In genomic region chr2:60515817-60516216, GRCm38 (mm10) we compare ENCODE assay signal across 14 mouse cellular contexts. TPM values are rescaled to one million over a fixed set of nuclear protein-coding genes. Genes with fewer than 3 reads are reported as not detected.
A peak's percentile ranks its signal among the peaks of the same experiment; 100 is the strongest.
DNase-seq lines count a peak whose midpoint lies in the region; ATAC-seq and TF ChIP-seq lines count a peak whose summit lies in the region.
"Had no signal": no experiment of that assay in that cellular context is flagged by ENCODE, and none has a peak within 500 bp of the region (broad histone marks: within the 10 kb centered on the region; RNA-seq: fewer than 3 reads in every experiment).

No protein-coding gene starts in this region.

- H3K9me3 ChIP-seq in kidney, embryonic 15.5 days (replicated peaks): no peaks in the 10 kb centered on the region
- no peaks in the 10 kb centered on the region for H3K9me3 ChIP-seq in heart, embryonic 16.5 days (replicated peaks; ENCODE audit: control insufficient read depth, low read length)
- H3K9me3 ChIP-seq: hindbrain, embryonic 13.5 days; limb, embryonic 12.5 days had no signal

- no peaks in the 10 kb centered on the region for H3K27me3 ChIP-seq in kidney, adult 2 months (replicated peaks; ENCODE audit: control insufficient read depth, insufficient read depth, low read length)
- H3K27me3 ChIP-seq in kidney, embryonic 15.5 days: no peaks in the 10 kb centered on the region
- no peaks in the 10 kb centered on the region for H3K27me3 ChIP-seq in heart, embryonic 16.5 days (ENCODE audit: control insufficient read depth, insufficient read depth, low read length)
- H3K27me3 ChIP-seq: hindbrain, embryonic 13.5 days; limb, embryonic 12.5 days had no signal

- no peak for TF ChIP-seq POLR2A in kidney, adult 2 months (IDR thresholded peaks at IDR 0.05; ENCODE audit: low read depth, low read length)

- no peaks in the 10 kb centered on the region for H3K36me3 ChIP-seq in kidney, adult 2 months (ENCODE audit: control insufficient read depth, insufficient read depth, low read length)
- no peaks in the 10 kb centered on the region for H3K36me3 ChIP-seq in kidney, embryonic 15.5 days
- H3K36me3 ChIP-seq in heart, embryonic 16.5 days (ENCODE audit: control insufficient read depth, insufficient read depth): no peaks in the 10 kb centered on the region
- H3K36me3 ChIP-seq: hindbrain, embryonic 13.5 days; limb, embryonic 12.5 days had no signal

- ATAC-seq in kidney, embryonic 15.5 days (replicated peaks; ENCODE audit: low FRiP score): no peak
- ATAC-seq in heart, embryonic 16.5 days (replicated peaks; ENCODE audit: extremely low read depth, insufficient read depth, low FRiP score): peak; percentile 41; the same call in 1 of the 2 replicates

- H3K4me1 ChIP-seq in kidney, adult 2 months (ENCODE audit: control insufficient read depth, insufficient read depth, low read length): no peaks in the 10 kb centered on the region
- no peaks in the 10 kb centered on the region for H3K4me1 ChIP-seq in kidney, embryonic 15.5 days
- H3K4me1 ChIP-seq in heart, embryonic 16.5 days (ENCODE audit: control insufficient read depth, insufficient read depth, low read length): peaks cover 7% of the 10 kb centered on the region; the same call in 1 of the 2 replicates
- H3K4me1 ChIP-seq: limb, embryonic 12.5 days had no signal

- peak; percentile 18 for DNase-seq in kidney, adult 2 months
- DNase-seq in embryo, embryonic 11 days: peak; percentile 30
- DNase-seq in kidney, postnatal 4 days: peak; percentile 24 to 36
- no peak for DNase-seq in urinary bladder, adult 18-20 months (ENCODE audit: low spot score in 2 of 2)
- no peak for DNase-seq in adrenal gland, adult 2 months
- DNase-seq: cerebellum, postnatal 10 days; gastrocnemius, postnatal 10 days; spleen, adult 18-20 months; thymus, postnatal 4 days had no signal

- WGBS in kidney, adult 2 months: 52% methylated on average over 8 of the region's 8 CpGs
- 56% methylated on average over 8 of the region's 8 CpGs for WGBS in kidney, embryonic 15.5 days
- WGBS in heart, embryonic 16.5 days: 19% methylated on average over 8 of the region's 8 CpGs

- no peak overlapping the region for H3K9ac ChIP-seq in kidney, embryonic 15.5 days
- peak overlapping the region; percentile 59; the same call in 1 of the 2 replicates for H3K9ac ChIP-seq in heart, embryonic 16.5 days (ENCODE audit: low read length)
- H3K9ac ChIP-seq: hindbrain, embryonic 13.5 days; limb, embryonic 12.5 days had no signal

- TF ChIP-seq CTCF in kidney, adult 2 months (conservative IDR thresholded peaks at IDR 0.05; ENCODE audit: insufficient read depth, insufficient read length, low read depth, low read length): no peak

- H3K4me3 ChIP-seq in kidney, adult 2 months (ENCODE audit: insufficient read depth, low read depth, low read length): no peak overlapping the region
- H3K4me3 ChIP-seq in kidney, embryonic 15.5 days (replicated peaks): no peak overlapping the region
- peak overlapping the region; percentile 38 for H3K4me3 ChIP-seq in heart, embryonic 16.5 days (ENCODE audit: low read length)
- H3K4me3 ChIP-seq: hindbrain, embryonic 13.5 days; limb, embryonic 12.5 days had no signal

- no peak overlapping the region for H3K27ac ChIP-seq in kidney, adult 2 months (ENCODE audit: insufficient read depth, low read depth, low read length)
- no peak overlapping the region for H3K27ac ChIP-seq in kidney, embryonic 15.5 days
- H3K27ac ChIP-seq in heart, embryonic 16.5 days (ENCODE audit: low read length): no peak overlapping the region
- H3K27ac ChIP-seq: hindbrain, embryonic 13.5 days; limb, embryonic 12.5 days had no signal

- no peak overlapping the region for H3K4me2 ChIP-seq in kidney, embryonic 15.5 days
- H3K4me2 ChIP-seq in heart, embryonic 16.5 days (ENCODE audit: low read depth, low read length): peak overlapping the region; percentile 58
- H3K4me2 ChIP-seq: hindbrain, embryonic 13.5 days; limb, embryonic 12.5 days had no signal

RNA-seq across cellular contexts. Expression of gene Pla2r1, which starts 37.3 kb away (rescaled TPM):
- 4.6 and 4.8 TPM in 2 replicates for polyA plus RNA-seq in kidney, adult 2 months (2012; rRNA removed)
- 3.4 and 4.0 TPM in 2 replicates for polyA plus RNA-seq in kidney, embryonic 15.5 days (2015; fragmentation: Nextera tagmentation; extraction: Ambion mirVana)
- 1.5 and 1.8 TPM in 2 replicates for polyA plus RNA-seq in heart, embryonic 16.5 days (2015; fragmentation: Nextera tagmentation; extraction: Ambion mirVana)
- 1 to 10 TPM; 3.3 to 4.7 TPM for total RNA-seq in adrenal gland, adult 2 months (2021)
- 0.80 and 1.2 TPM in 2 replicates for polyA plus RNA-seq in adrenal gland, adult 2 months (2012; rRNA removed)
- total RNA-seq: megakaryocyte-erythroid progenitor cell, adult 5-6 weeks had no signal

Comparison
In these comparisons a context has a peak if more than half of its experiments do, and no peak if none do; other contexts are left out.
1. DNase-seq: peak in kidney, adult 2 months (single experiment), embryo, embryonic 11 days (single experiment) and kidney, postnatal 4 days (2 of 2); none in urinary bladder, adult 18-20 months (0 of 2) and adrenal gland, adult 2 months (single experiment).